Mouse (Mus musculus) CD4-positive, CD25-positive, alpha-beta regulatory T cell, adult 4 months (primary cell): Measurements from ENCODE around the gene Rhou. TPM values are rescaled to one million over a fixed set of nuclear protein-coding genes. Genes with fewer than 3 reads are reported as not detected.

Experiments
- ATAC-seq: one replicate; pipeline ENCODE4 v1.8.0; 2017
- polyA plus RNA-seq, 2 experiments: library from polyadenylated mRNA; unstranded; fragments of 100-300 nt; shearing (Covaris generic); gene quantifications; one replicate each; pipeline ENCODE4 v1.2.1; 2017

The Rhou gene
- polyA plus RNA-seq, 2 experiments from 2014 or later = 0.42 TPM; not detected in 1

DNA sequence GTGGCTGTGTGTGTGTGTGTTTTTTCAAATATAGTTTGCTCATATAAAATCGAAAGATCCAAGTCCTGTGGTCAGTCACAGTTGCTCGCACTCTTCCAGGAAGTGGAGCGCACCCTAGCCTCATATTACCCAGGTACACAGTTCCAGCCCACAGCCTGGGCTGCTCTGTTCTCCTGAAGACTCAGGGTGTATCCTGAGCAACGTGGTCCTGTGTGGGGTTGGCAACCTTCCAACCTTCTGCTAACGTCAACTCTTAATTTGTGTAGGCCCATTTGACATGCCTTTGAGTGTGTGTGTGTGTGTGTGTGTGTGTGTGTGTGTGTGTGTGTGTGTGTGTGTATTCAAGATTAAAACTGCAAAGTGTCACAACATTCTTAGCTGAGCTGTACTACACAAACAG lies 43.6 kb downstream of the Rhou start:
- ATAC-seq = no peak

DNA sequence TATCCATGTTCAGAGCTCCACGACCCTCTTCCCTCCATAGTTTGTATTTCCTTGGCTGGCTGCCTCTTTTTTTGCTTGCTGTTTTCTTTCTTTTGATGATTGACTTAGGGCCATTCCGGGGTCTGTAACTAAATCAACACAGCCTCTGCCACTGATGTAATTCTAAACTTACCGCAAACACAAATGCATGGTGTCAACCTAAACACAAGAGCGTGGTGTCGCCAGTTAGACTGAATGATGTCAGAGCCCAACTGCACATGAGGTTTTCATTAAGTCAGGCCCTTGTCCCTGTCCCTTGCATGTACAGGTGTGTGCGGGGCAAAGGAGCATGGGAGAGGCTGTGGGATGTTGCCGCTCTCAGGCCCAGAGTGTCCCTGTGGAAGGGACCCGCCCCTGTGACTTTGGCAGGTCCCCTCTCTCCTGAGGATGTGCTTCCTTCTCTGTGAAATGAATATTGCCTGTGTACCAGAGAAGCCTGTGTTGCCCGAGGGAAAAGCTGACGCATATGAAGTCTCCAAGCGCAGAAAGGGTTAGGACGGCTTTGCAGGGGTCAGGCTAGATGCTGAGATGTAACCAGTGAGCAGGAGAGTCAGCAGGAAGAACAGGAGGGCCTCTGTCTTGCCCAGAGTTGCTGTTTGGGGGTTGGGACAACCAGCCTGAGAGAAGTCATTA lies 46.8 kb downstream of the Rhou start:
- ATAC-seq = no peak

DNA sequence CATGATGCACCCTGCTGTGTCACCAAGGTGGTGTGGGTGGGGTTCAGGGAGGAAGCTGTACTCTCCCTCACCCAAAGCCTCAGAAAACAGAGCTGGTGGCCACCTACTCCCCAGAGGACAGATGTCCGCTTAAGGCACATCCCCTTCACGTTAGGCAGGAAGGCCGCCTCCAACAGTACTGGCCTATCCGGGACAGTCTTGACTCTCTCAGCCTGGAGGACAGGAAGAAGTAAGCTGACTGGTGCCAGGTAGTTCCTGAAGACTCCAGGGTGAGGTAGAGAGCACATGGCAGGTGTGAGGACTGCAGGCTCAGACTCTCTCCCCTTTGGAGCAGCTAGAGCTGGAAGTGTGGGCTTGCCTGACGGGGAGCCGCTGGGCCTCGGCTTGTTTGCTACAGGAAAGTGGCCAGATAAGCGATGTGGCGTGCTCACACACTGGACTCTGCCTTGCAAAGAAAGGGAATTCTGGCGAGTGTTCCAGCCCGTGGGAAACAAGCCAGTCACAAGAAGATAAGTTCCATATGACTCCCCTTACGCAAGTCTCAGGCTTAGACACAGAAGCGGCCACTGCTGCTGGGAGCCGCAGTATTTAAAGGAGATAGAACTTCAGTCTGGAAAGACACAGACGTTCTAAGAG lies 48.3 kb downstream of the Rhou start:
- no peak for ATAC-seq

DNA sequence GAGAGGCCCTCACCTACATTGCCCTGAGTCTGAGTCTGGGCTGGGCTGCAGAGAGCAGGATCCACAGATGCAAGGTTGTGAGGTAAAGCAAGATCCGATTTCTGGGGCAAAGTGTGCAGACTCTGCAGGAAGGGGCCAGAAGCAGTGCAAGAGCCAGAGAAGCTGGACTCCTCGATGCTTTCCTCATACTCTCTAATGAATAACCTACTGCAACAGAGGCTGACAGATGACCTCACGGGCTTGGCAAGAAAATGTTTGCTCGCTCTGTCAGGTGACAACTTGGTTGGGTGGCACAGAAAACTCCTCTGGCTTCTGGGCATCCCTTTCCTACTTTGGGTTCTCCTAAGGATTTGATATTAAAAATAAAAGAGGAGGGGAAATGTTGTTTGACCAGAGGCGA lies 51.6 kb downstream of the Rhou start:
- no peak for ATAC-seq

DNA sequence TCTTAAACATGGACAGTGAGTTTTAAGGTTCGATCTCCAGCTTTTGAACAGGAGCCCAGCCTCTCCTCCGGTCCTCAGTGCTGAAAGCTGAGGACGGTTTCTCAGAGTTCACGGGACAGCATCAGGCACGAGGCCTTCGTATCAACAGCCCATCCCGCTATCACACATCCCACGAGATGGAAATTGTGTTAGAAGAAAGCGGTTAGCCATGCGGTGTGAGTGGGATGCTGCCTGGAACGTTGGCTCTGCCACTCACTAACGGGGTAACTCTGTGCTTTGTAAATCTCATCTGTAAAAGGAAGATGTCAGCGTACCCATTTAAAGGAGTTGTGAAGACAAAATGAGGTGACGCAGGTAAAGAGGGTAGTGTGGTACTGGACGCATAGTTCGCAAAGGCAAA lies 53.4 kb downstream of the Rhou start:
- ATAC-seq = no peak

DNA sequence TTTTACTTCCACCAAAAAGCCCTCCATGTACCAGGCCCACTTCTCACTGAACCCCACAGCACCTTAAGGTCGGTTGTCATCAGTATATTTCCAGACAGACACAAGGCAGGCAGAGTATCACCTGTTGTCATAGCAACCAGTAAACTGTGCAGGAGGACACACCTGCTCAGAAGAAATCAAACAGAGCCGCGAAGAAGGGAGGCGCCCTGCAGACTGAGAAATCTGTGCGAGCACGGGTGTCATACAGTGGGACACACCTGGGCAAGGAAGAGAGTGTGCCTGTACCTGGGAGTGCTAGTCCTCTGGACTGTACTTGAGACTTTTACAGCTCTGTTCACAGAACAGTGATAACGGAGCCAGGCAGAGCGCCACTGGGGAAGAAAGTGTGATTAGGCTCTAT lies 55.0 kb downstream of the Rhou start:
- ATAC-seq = no peak

DNA sequence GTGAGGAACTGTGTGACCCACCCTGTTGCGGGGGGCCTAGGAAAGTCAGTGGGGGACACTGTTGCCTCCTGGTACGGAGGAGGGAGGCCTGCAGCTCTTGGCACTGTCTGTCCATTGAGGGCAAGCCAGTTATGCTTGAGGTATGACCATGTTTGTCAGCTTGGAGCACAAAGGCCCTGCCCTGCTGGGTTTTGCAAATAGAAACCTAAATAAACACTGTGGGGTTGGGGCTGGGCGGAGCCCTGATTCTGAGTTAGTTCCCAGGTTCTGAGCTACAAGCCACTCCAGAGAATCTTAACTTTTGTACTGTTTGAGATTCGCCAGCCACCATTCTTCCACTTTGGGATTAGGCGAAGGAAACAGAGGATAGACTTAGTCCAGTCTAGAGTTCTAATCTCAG lies 56.6 kb downstream of the Rhou start:
- ATAC-seq = no peak

Other genes with a start within 250 kb of the Rhou start
- gene Mc1r, start 246.8 kb upstream of the Rhou start, polyA plus RNA-seq = under 1 TPM in 1 of 2 experiments, not detected in 1; 0.17 TPM
- 1 to 10 TPM in 1 of 2 experiments, not detected in 1; 1.2 TPM for gene Tubb3, start 242.5 kb upstream of the Rhou start, polyA plus RNA-seq
- 10 to 100 TPM in 1 of 2 experiments, 1 to 10 TPM in 1; 6.9 to 14.2 TPM for gene Def8, start 230.4 kb upstream of the Rhou start, polyA plus RNA-seq
- gene Afg3l1, start 176.0 kb upstream of the Rhou start, polyA plus RNA-seq = 10 to 100 TPM; 33.8 to 37.5 TPM
- under 1 TPM; 0.55 to 0.58 TPM for gene Dbndd1, start 138.5 kb upstream of the Rhou start, polyA plus RNA-seq
- gene Gas8, start 135.1 kb upstream of the Rhou start, polyA plus RNA-seq = 1 to 10 TPM; 6.5 to 7.4 TPM
- 1 to 10 TPM; 2.7 to 9.6 TPM for gene Rab4a, start 152.1 kb downstream of the Rhou start, polyA plus RNA-seq
- 1 to 10 TPM; 3.2 to 4.4 TPM for gene Ccsap, start 206.3 kb downstream of the Rhou start, polyA plus RNA-seq
- under 1 TPM in 1 of 2 experiments, not detected in 1; 0.30 TPM for gene Acta1, start 240.8 kb downstream of the Rhou start, polyA plus RNA-seq